In the genomic region with DNA sequence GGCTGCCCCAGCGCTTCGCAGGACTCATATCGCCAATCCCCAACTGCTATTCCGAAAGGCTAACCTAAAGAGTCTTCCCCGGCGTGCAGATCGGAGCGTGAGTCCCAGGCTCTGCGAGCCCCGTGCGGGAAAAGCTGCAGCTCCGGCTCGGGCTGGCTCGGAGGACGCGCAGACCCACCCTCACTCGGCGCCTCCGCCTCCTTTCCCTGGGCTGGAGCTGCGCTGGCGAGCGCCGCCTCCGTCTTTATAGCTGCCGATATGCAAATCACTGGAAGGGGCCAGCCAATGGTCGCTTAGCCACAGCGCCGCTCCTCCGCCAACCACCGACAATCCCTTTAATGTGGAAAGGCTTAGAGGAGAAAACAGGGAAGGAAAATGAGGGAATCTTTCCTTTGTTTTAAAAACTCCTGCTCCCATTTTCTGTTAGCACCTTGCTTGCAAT, we compare ENCODE assay signal across 8 mouse cellular contexts. TPM values are rescaled to one million over a fixed set of nuclear protein-coding genes. Genes with fewer than 3 reads are reported as not detected.
DNase-seq lines count a peak whose midpoint lies in the region; TF ChIP-seq lines count a peak whose summit lies in the region.

Pcdh8 (minus strand) TSS at position 219 of the 442 bp plus-strand sequence.

- peak within 1 kb of the TSS; percentile 36; the same call in 1 of the 2 replicates for H3K27ac ChIP-seq in cortical plate, adult 2 months (ENCODE audit: insufficient read depth, low read length)
- peak within 1 kb of the TSS; percentile 80 for H3K27ac ChIP-seq in left cerebral cortex, adult 2 months

- TF ChIP-seq CTCF in cortical plate, adult 2 months (IDR thresholded peaks at IDR 0.05; ENCODE audit: extremely low read depth, insufficient read depth, low read length): no peak
- no peak; the same call in 1 of the 2 replicates for TF ChIP-seq CTCF in left cerebral cortex, adult 2 months (IDR thresholded peaks at IDR 0.05)

- peak; percentile 86 for DNase-seq in adrenal gland, adult 2 months
- DNase-seq in gastrocnemius, postnatal 14 days: peak; percentile 61
- DNase-seq in induced T-regulatory cell, adult 2 months (ENCODE audit: low read depth): peak; percentile 9
- peak; percentile 91 to 92 for DNase-seq in left cerebral cortex, adult 2 months (ENCODE audit: extremely low spot score in 1 of 2, low spot score in 2 of 2)
- peak; percentile 21 for DNase-seq in lung, postnatal 25 days (ENCODE audit: low spot score)
- peak; percentile 92 to 95 for DNase-seq in right cerebral cortex, adult 2 months (ENCODE audit: low spot score in 2 of 2)
- no peak for DNase-seq in natural killer cell, adult 2 months (ENCODE audit: low spot score in 2 of 2)

- intact Hi-C loops in gastrocnemius, postnatal 14 days (cut with DNase I; ENCODE audit: low total_unique reads): no loop called here
- intact Hi-C loops in left cerebral cortex, adult 2 months (cut with DNase I): loop anchor here (2.0 to 10.0 kb wide), 4 partner anchors 114 to 261 kb away; no protein-coding TSS in a partner anchor

- peak; percentile 92 for TF ChIP-seq POLR2A in cortical plate, adult 2 months (IDR thresholded peaks at IDR 0.05; ENCODE audit: extremely low read depth, insufficient read depth, low read length)

- H3K4me3 ChIP-seq in cortical plate, adult 2 months (ENCODE audit: insufficient read depth, low read length): peak within 1 kb of the TSS; percentile 49
- peak within 1 kb of the TSS; percentile 52 for H3K4me3 ChIP-seq in left cerebral cortex, adult 2 months

- H3K4me1 ChIP-seq in cortical plate, adult 2 months (ENCODE audit: control insufficient read depth, insufficient read depth, low read length): no peaks in the 10 kb centered on the region

RNA-seq across cellular contexts. Expression of gene Pcdh8, which starts in this region (rescaled TPM):
- under 1 TPM in 1 of 2 experiments, not detected in 1; 0.37 TPM for total RNA-seq in adrenal gland, adult 2 months (2021)
- 0.04 and 0.06 TPM in 2 replicates for polyA plus RNA-seq in adrenal gland, adult 2 months (2012; rRNA removed)
- 25.3 and 26.5 TPM in 2 replicates for polyA plus RNA-seq in cortical plate, adult 2 months (2012; rRNA removed)
- total RNA-seq in gastrocnemius, postnatal 14 days (2021): not detected
- total RNA-seq in left cerebral cortex, adult 2 months (2021): 10 to 100 TPM; 57.5 to 64.1 TPM

Comparison
In these comparisons a context has a peak if more than half of its experiments do, and no peak if none do; other contexts are left out.
1. RNA of gene Pcdh8 (total RNA-seq): 57.5 to 64.1 TPM in left cerebral cortex, adult 2 months; 0.37 TPM in adrenal gland, adult 2 months and not detected in gastrocnemius, postnatal 14 days; every median in the first group is over 10 times any median in the second.
2. RNA of gene Pcdh8 (polyA plus RNA-seq): 25.3 to 26.5 TPM in cortical plate, adult 2 months; 0.04 to 0.06 TPM in adrenal gland, adult 2 months; every median in the first group is over 10 times any median in the second.
3. Peak in DNase-seq in adrenal gland, adult 2 months; RNA of the gene not detected or under 1 TPM.
4. Peak in DNase-seq in gastrocnemius, postnatal 14 days; RNA of the gene not detected or under 1 TPM.
5. DNase-seq: peak in induced T-regulatory cell, adult 2 months (single experiment), left cerebral cortex, adult 2 months (2 of 2), lung, postnatal 25 days (single experiment) and right cerebral cortex, adult 2 months (2 of 2); none in natural killer cell, adult 2 months (0 of 2).